Mouse (Mus musculus) adipose tissue, adult 10 weeks (tissue): ENCODE data around the gene Gipc1. TPM values are rescaled to one million over a fixed set of nuclear protein-coding genes. Genes with fewer than 3 reads are reported as not detected.

Source experiments
- polyA plus RNA-seq: library from polyadenylated mRNA; stranded (reverse); fragments of 350-450 nt; fragmentation: Illumina TruSeq; extraction: RNeasy Lipid Tissue Mini Kit (QIAGEN cat#74804); gene quantifications from one replicate; pipeline ENCODE4 v1.2.3, GENCODE M21; 2014; ENCODE audit warnings: low read depth, low replicate concordance

Gene Gipc1
- polyA plus RNA-seq, result 105 TPM

GRCm38 (mm10) chr8:83652030-83652743, at the start of gene Gipc1:
Gene Gipc1, plus strand, starts transcription at chr8:83652677.

GRCm38 (mm10) chr8:83607661-83608397, 44.6 kb upstream of the Gipc1 start, which contains the start of the genes Tecr and Dnajb1:
Gene Tecr, minus strand, starts transcription at chr8:83607971.
Gene Dnajb1, plus strand, starts transcription at chr8:83608193.

DNA sequence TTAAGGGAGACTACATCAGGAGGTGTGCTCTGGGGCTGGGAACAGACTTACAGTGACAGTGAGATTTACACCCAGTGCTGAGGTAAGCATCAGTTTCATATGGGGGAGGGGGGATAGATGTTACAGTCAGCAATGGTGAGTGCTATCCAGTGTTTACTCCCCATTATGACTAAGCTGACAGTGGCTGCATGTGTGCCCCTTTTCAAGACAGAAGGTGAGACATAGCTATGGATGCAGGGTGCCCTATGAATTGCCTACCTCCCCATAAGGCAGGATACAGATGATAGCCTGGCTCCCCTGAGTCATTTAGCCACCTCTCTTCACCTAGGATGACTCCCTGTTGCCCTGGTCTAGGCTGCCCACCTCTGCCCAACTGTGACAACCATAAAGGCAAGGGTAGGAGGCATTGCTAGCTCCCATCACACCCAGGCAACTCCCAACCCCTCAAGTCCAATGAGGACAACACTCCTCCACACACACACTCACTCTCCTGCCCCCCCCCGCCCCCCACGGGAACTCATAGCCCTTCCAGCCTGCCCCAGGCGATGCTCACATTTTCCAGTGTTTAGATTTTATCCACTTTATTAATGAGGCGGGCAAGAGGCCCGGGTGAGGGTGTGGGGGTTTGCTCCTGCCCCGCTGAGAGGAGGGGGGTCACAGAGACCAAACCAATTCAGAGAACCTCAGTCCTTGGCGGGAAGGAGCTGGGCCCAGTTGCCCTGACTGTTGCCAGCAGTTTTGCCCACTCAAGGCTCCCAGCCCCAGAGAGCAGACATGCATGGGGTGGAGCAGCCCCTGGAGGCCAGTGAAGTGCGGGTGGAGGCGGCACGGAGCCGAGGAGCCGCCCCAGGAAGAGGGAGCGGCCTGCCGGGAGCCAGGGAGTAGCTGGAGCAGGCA, 13.7 kb downstream of the Gipc1 start, which contains the start of gene Ptger1:
Gene Ptger1, plus strand, starts transcription at position 710 of the 897 bp plus-strand sequence.

DNA sequence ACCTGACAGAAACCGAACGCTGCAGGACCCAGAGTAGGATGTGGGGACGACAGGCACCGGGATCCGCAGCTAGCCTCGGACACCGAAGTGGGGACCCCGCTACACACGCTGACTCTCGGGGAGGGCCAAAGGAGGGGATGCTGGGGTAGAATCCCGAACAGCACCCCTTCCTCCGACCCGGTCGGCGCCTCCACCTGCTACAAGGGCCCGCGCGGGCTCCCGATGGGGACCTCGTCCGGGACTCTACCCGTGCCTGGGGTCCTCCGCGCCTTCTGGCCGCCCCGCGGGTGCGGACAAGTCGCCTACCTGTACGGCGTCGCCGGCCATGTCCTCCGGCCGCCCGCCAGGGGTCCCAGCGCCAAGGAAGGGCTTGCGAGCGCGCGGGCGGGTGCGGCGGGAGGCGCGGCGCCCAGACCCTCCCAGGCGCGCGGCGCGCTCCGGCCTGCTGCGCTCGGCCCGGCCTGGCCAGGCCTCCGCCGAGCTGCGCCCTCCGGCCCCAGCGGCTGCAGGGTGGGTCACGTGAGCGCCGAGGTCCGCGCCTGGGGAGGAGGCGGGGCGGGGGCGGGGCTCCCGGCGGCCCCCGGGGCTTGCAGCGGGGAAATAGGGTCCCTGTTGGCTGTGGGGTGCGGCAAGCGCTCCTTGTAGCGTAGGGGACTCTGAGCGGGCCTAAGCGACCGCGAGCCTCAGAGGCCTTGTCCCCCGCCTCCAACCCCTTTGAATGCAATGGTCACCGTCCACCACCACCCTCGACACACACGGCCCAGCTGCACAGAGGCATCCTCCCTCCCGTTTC, 46.4 kb downstream of the Gipc1 start, which contains the start of gene Pkn1:
Gene Pkn1, minus strand, starts transcription at position 519 of the 793 bp plus-strand sequence.

Other genes starting within 250 kb of the Gipc1 start
- 64.7 TPM for gene Scoc, start 194.3 kb upstream of the Gipc1 start, polyA plus RNA-seq
- gene Olfr370, start 116.9 kb upstream of the Gipc1 start, polyA plus RNA-seq, result not detected
- gene Ndufb7, start 86.0 kb upstream of the Gipc1 start, polyA plus RNA-seq, result 219 TPM
- 445 TPM for gene Tecr, start 44.7 kb upstream of the Gipc1 start, polyA plus RNA-seq
- gene Dnajb1, start 44.5 kb upstream of the Gipc1 start, polyA plus RNA-seq, result 32.8 TPM
- 0.66 TPM for gene Ptger1, start 14.0 kb downstream of the Gipc1 start, polyA plus RNA-seq
- gene Pkn1, start 46.5 kb downstream of the Gipc1 start, polyA plus RNA-seq, result 41.0 TPM
- gene Ddx39, start 62.5 kb downstream of the Gipc1 start, polyA plus RNA-seq, result 25.3 TPM
- gene Adgre5, start 88.6 kb downstream of the Gipc1 start, polyA plus RNA-seq, result 135 TPM
- 25.2 TPM for gene Adgrl1, start 247.4 kb downstream of the Gipc1 start, polyA plus RNA-seq